26 mouse cellular contexts compared by ENCODE assay signal in genomic region chr8:35296936-35297335, GRCm38 (mm10).
"Had no signal": no experiment of that assay in that cellular context is flagged by ENCODE, and none has a peak within 500 bp of the region (broad histone marks: within the 10 kb centered on the region; RNA-seq: fewer than 3 reads in every experiment).

No protein-coding gene starts in this region.

- H3K4me3 ChIP-seq: heart, embryonic 10.5 days; heart, embryonic 12.5 days; hindbrain, embryonic 10.5 days; hindbrain, embryonic 12.5 days; intestine, embryonic 15.5 days; layer of hippocampus, adult 2 months; left cerebral cortex, adult 2 months; limb, embryonic 10.5 days; limb, embryonic 12.5 days; liver, embryonic 13.5 days had no signal

- H3K4me1 ChIP-seq: heart, embryonic 10.5 days; limb, embryonic 10.5 days; liver, embryonic 13.5 days had no signal

- H3K36me3 ChIP-seq: heart, embryonic 10.5 days; heart, embryonic 12.5 days; hindbrain, embryonic 10.5 days; hindbrain, embryonic 12.5 days; intestine, embryonic 15.5 days; limb, embryonic 10.5 days; limb, embryonic 12.5 days; liver, embryonic 13.5 days had no signal

- H3K4me2 ChIP-seq: heart, embryonic 12.5 days; hindbrain, embryonic 12.5 days; hindbrain, embryonic 14.5 days; intestine, embryonic 15.5 days; limb, embryonic 12.5 days; liver, embryonic 11.5 days; liver, embryonic 13.5 days had no signal

- ATAC-seq: hindbrain, embryonic 16.5 days; inflammation-experienced regulatory T-cells, adult 6 months; intestine, embryonic 15.5 days; intestine, postnatal 0 days had no signal

- H3K27ac ChIP-seq: heart, embryonic 10.5 days; hindbrain, embryonic 10.5 days; hindbrain, embryonic 12.5 days; hindbrain, embryonic 14.5 days; intestine, embryonic 15.5 days; layer of hippocampus, adult 2 months; left cerebral cortex, adult 2 months; limb, embryonic 10.5 days; limb, embryonic 12.5 days; liver, embryonic 13.5 days had no signal

- H3K27me3 ChIP-seq: heart, embryonic 12.5 days; hindbrain, embryonic 12.5 days; intestine, embryonic 15.5 days; limb, embryonic 12.5 days; liver, embryonic 13.5 days had no signal

- H3K9me3 ChIP-seq: heart, embryonic 10.5 days; heart, embryonic 12.5 days; hindbrain, embryonic 12.5 days; intestine, embryonic 15.5 days; limb, embryonic 10.5 days; limb, embryonic 12.5 days had no signal

- DNase-seq: gastrocnemius, postnatal 14 days; gastrocnemius, postnatal 36 days; heart, adult 18-20 months; heart, postnatal 10 days; heart, postnatal 4 days; kidney, adult 18-20 months; kidney, adult 8-10 months; kidney, postnatal 10 days; kidney, postnatal 25 days; kidney, postnatal 4 days; liver; liver, embryonic 13.5 days had no signal

- H3K9ac ChIP-seq: heart, embryonic 12.5 days; hindbrain, embryonic 12.5 days; hindbrain, embryonic 14.5 days; intestine, embryonic 15.5 days; limb, embryonic 12.5 days; liver, embryonic 13.5 days had no signal
